Mouse (Mus musculus) liver, adult 2 months (tissue): ENCODE data around the gene Dpy30. TPM values are rescaled to one million over a fixed set of nuclear protein-coding genes. Genes with fewer than 3 reads are reported as not detected.

Source experiments
- DNase-seq: peaks from one replicate; pipeline ENCODE4 v3.0.0-alpha.2; 2011; ENCODE audit warnings: low read depth, low spot score; ENCODE audit errors: extremely low read depth
- H3K27ac ChIP-seq: fragments of 200-500 bp; replicated peaks from 2 replicates; pipeline ENCODE4 v1.5.1; 2012; ENCODE audit warnings: low read depth, mild to moderate bottlenecking, control low read depth, inconsistent platforms, low read length; ENCODE audit not compliant: insufficient read depth
- H3K27me3 ChIP-seq: fragments of 200-500 bp; 2 replicates; pipeline ENCODE4 v1.6.1; 2012; ENCODE audit warnings: mild to moderate bottlenecking, moderate library complexity, low read length, inconsistent platforms; ENCODE audit not compliant: control insufficient read depth, insufficient read depth
- H3K36me3 ChIP-seq: fragments of 200-500 bp; 2 replicates; pipeline ENCODE4 v1.6.1; 2012; ENCODE audit warnings: low read length, inconsistent platforms; ENCODE audit not compliant: control insufficient read depth, insufficient read depth
- H3K4me1 ChIP-seq: fragments of 200-500 bp; 2 replicates; pipeline ENCODE4 v1.6.1; 2011; ENCODE audit warnings: low read length; ENCODE audit not compliant: control insufficient read depth, insufficient read depth
- H3K4me3 ChIP-seq: fragments of 200-500 bp; 2 replicates; pipeline ENCODE4 v1.5.1; 2011; ENCODE audit warnings: low read depth, mild to moderate bottlenecking, control low read depth, low read length, moderate library complexity; ENCODE audit not compliant: insufficient read depth
- H3K79me2 ChIP-seq: fragments of 200-500 bp; 2 replicates; pipeline ENCODE4 v1.6.1; 2012; ENCODE audit warnings: inconsistent platforms, mild to moderate bottlenecking, low read length, moderate library complexity; ENCODE audit not compliant: control insufficient read depth, insufficient read depth
- H3K9ac ChIP-seq: fragments of 200-500 bp; 2 replicates; pipeline ENCODE4 v1.6.1; 2012; ENCODE audit warnings: low read depth, mild to moderate bottlenecking, control low read depth, inconsistent platforms, low read length
- CTCF ChIP-seq: fragments of 200-500 bp; IDR thresholded peaks from 2 replicates; pipeline ENCODE4 v1.5.1; 2011; ENCODE audit warnings: low read depth, low read length, control low read depth
- POLR2A ChIP-seq: fragments of 200-500 bp; IDR thresholded peaks from 2 replicates; pipeline ENCODE4 v1.6.1; 2011; ENCODE audit warnings: low read length, control low read depth; ENCODE audit not compliant: insufficient read depth; ENCODE audit errors: extremely low read depth
- WGBS: fragments of 180-500 bp; shearing (Covaris S2); methylation state at CpG from one replicate; pipeline ENCODE4 v1.1.7; 2018; 5-methylcytosine and 5-hydroxymethylcytosine counted together
- polyA plus RNA-seq: library from polyadenylated mRNA; depleted of rRNA; stranded (reverse); fragments of >200 nt; gene quantifications from 2 replicates; pipeline ENCODE4 v1.2.3, GENCODE M21; 2012
- total RNA-seq: library from RNA; depleted of rRNA; stranded (reverse); fragments of >200 nt; gene quantifications from 2 replicates; pipeline ENCODE4 v1.2.3, GENCODE M21; 2014

Dpy30 gene
- total and polyA plus RNA-seq, 2 experiments, result 29.2 to 34.7 TPM

- H3K36me3 ChIP-seq, result no peaks in the 10 kb centered on the region
- WGBS, result 90% methylated on average over 4 of the region's 4 CpGs
- no peak overlapping the region for H3K9ac ChIP-seq
- TF ChIP-seq CTCF (no peak), POLR2A (no peak)
- no peak overlapping the region for H3K4me3 ChIP-seq
- no peaks in the 10 kb centered on the region for H3K27me3 ChIP-seq
- H3K27ac ChIP-seq, result no peak overlapping the region
- no peak for DNase-seq
- peaks cover 36% of the 10 kb centered on the region for H3K79me2 ChIP-seq
- H3K4me1 ChIP-seq, result peaks cover 1% of the 10 kb centered on the region
These were observed 31.9 kb downstream of the Dpy30 start for GRCm38 (mm10) chr17:74291640-74292361.

GRCm38 (mm10) chr17:74290869-74291268 lies 32.9 kb downstream of the Dpy30 start:
- no peak overlapping the region for H3K27ac ChIP-seq
- H3K4me3 ChIP-seq, result no peak overlapping the region
- DNase-seq, result no peak
- no peak for TF ChIP-seq CTCF
- TF ChIP-seq POLR2A, result no peak
- peaks cover 38% of the 10 kb centered on the region for H3K79me2 ChIP-seq
- peaks cover 1% of the 10 kb centered on the region for H3K4me1 ChIP-seq
- no peak overlapping the region for H3K9ac ChIP-seq
- no peaks in the 10 kb centered on the region for H3K36me3 ChIP-seq
- no peaks in the 10 kb centered on the region for H3K27me3 ChIP-seq

- H3K9ac ChIP-seq, result no peak overlapping the region
- peaks cover 39% of the 10 kb centered on the region for H3K79me2 ChIP-seq
- no peaks in the 10 kb centered on the region for H3K36me3 ChIP-seq
- peaks cover 2% of the 10 kb centered on the region for H3K4me1 ChIP-seq
- WGBS, result 93% methylated on average over 3 of the region's 3 CpGs
- no peak for DNase-seq
- no peak overlapping the region for H3K27ac ChIP-seq
- TF ChIP-seq POLR2A, result no peak
- TF ChIP-seq CTCF, result no peak
- no peak overlapping the region for H3K4me3 ChIP-seq
- no peaks in the 10 kb centered on the region for H3K27me3 ChIP-seq
These were observed 33.5 kb downstream of the Dpy30 start for GRCm38 (mm10) chr17:74290198-74290597.

- whole genome bisulfite sequencing, result 86% methylated on average over 2 of the region's 2 CpGs
- DNase-seq, result no peak
- H3K4me3 ChIP-seq, result no peak overlapping the region
- H3K36me3 ChIP-seq, result no peaks in the 10 kb centered on the region
- no peak overlapping the region for H3K27ac ChIP-seq
- peaks cover 8% of the 10 kb centered on the region for H3K4me1 ChIP-seq
- TF ChIP-seq CTCF (no peak), POLR2A (no peak)
- peaks cover 39% of the 10 kb centered on the region for H3K79me2 ChIP-seq
- no peak overlapping the region for H3K9ac ChIP-seq
- no peaks in the 10 kb centered on the region for H3K27me3 ChIP-seq
These were observed 35.1 kb downstream of the Dpy30 start for GRCm38 (mm10) chr17:74288626-74289025.

GRCm38 (mm10) chr17:74286140-74286730 lies 37.5 kb downstream of the Dpy30 start:
- no peak for TF ChIP-seq POLR2A
- TF ChIP-seq CTCF, result no peak
- 85% methylated on average over 4 of the region's 4 CpGs for WGBS
- Histone ChIP-seq H3K36me3 (no peaks in the 10 kb centered on the region), H3K27me3 (no peaks in the 10 kb centered on the region), H3K9ac (no peak overlapping the region), H3K4me3 (no peak overlapping the region), H3K4me1 (peaks cover 13% of the 10 kb centered on the region), H3K27ac (no peak overlapping the region), H3K79me2 (peaks cover 41% of the 10 kb centered on the region)
- no peak for DNase-seq

GRCm38 (mm10) chr17:74285730-74286129 lies 38.0 kb downstream of the Dpy30 start:
- peaks cover under 1% of the 10 kb centered on the region; the same call in 1 of the 2 replicates for H3K36me3 ChIP-seq
- H3K4me1 ChIP-seq, result peaks cover 13% of the 10 kb centered on the region
- no peak for DNase-seq
- 79% methylated on average over 2 of the region's 2 CpGs for WGBS
- H3K9ac ChIP-seq, result no peak overlapping the region
- no peak overlapping the region for H3K27ac ChIP-seq
- no peak for TF ChIP-seq POLR2A
- no peak for TF ChIP-seq CTCF
- no peak overlapping the region for H3K4me3 ChIP-seq
- peaks cover 43% of the 10 kb centered on the region for H3K79me2 ChIP-seq
- H3K27me3 ChIP-seq, result no peaks in the 10 kb centered on the region
